Mouse (Mus musculus): ENCODE data around the gene Apbb2.

The Apbb2 gene

GRCm38 (mm10) chr5:66327949-66328726, 290.4 kb downstream of the Apbb2 start:
- DNase-seq: no peak

GRCm38 (mm10) chr5:66326395-66326794, 292.2 kb downstream of the Apbb2 start:
- no peak for DNase-seq

- DNase-seq: no peak
These were observed 295.0 kb downstream of the Apbb2 start for GRCm38 (mm10) chr5:66323603-66324002.

- DNase-seq: no peak
These were observed 295.5 kb downstream of the Apbb2 start for GRCm38 (mm10) chr5:66323131-66323530.

- DNase-seq: no peak
These were observed 298.7 kb downstream of the Apbb2 start for GRCm38 (mm10) chr5:66319827-66320404.

GRCm38 (mm10) chr5:66319341-66319740, 299.2 kb downstream of the Apbb2 start:
- DNase-seq: peak; percentile 65 to 73

- DNase-seq: no peak
These were observed 302.8 kb downstream of the Apbb2 start for GRCm38 (mm10) chr5:66315791-66316190.

GRCm38 (mm10) chr5:66310806-66311205, 307.8 kb downstream of the Apbb2 start:
- no peak for DNase-seq

- DNase-seq: no peak
These were observed 308.3 kb downstream of the Apbb2 start for GRCm38 (mm10) chr5:66310328-66310727.

- DNase-seq: no peak
These were observed 313.1 kb downstream of the Apbb2 start for GRCm38 (mm10) chr5:66305511-66305910.

- DNase-seq: no peak
These were observed 314.1 kb downstream of the Apbb2 start for GRCm38 (mm10) chr5:66304300-66305067.

GRCm38 (mm10) chr5:66302873-66303272, 315.7 kb downstream of the Apbb2 start:
- no peak for DNase-seq

- no peak for DNase-seq
These were observed 316.3 kb downstream of the Apbb2 start for GRCm38 (mm10) chr5:66302085-66302815.

- DNase-seq: no peak
These were observed 318.0 kb downstream of the Apbb2 start for GRCm38 (mm10) chr5:66300576-66300975.

GRCm38 (mm10) chr5:66298856-66299255, 319.7 kb downstream of the Apbb2 start:
- DNase-seq: no peak

- no peak for DNase-seq
These were observed 322.5 kb downstream of the Apbb2 start for GRCm38 (mm10) chr5:66296116-66296515.

GRCm38 (mm10) chr5:66294952-66295351, 323.6 kb downstream of the Apbb2 start:
- no peak for DNase-seq

- DNase-seq: peak; percentile 5 to 12
These were observed 324.4 kb downstream of the Apbb2 start for GRCm38 (mm10) chr5:66294106-66294625.

GRCm38 (mm10) chr5:66280742-66281141, 337.8 kb downstream of the Apbb2 start:
- DNase-seq: no peak

- DNase-seq: no peak
These were observed 338.9 kb downstream of the Apbb2 start for GRCm38 (mm10) chr5:66279650-66280049.

GRCm38 (mm10) chr5:66274417-66274816, 344.2 kb downstream of the Apbb2 start:
- DNase-seq: no peak

GRCm38 (mm10) chr5:66271141-66271540, 347.4 kb downstream of the Apbb2 start:
- DNase-seq: no peak

- DNase-seq: no peak
These were observed 349.0 kb downstream of the Apbb2 start for GRCm38 (mm10) chr5:66269616-66270015.

All from thymus, postnatal 36 days (tissue).